Comparison of ENCODE assay signal across 14 mouse cellular contexts in the genomic region with DNA sequence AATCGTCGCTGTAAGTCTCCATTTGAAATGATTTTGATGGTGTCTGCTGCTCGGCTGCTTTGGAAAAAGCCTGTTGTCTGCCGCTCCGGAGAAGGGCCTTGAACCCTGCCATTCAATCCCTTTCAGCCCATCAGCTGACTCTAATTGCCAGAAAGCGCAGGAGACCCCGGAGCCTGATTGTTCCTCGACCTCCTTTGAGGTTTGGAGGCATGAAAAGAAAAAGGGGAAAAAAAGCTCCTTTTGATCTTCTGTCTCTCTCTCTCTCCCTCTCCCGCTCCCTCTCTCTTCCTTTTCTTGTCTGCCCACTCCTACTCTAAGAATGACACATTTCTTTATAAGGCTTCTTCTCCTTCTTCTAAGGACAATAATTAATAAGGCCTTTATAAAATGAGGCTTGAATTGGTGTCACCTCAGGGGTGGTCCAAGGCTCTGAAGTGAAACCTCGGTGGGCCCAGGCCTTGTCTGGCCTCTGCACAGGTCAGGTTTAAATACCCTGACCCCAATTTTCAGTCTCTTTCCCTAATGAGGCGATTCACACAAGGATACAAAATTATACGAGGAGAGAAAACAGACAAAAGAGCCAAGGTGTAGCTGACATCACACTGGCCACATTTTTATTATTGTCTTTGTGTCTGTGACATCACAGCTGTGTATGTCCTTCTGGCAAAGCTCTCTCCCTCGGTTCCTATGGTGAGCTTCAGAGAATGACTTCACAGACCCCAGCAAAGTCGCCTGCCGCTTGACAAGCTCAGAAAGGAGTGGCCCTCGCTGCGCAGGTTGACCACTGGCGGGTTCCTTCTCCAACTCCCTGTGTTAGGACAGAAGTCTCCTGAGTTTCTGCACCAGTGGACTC.
A peak's percentile ranks its signal among the peaks of the same experiment; 100 is the strongest.
DNase-seq lines count a peak whose midpoint lies in the region; ATAC-seq lines count a peak whose summit lies in the region.
"Had no signal": no experiment of that assay in that cellular context is flagged by ENCODE, and none has a peak within 500 bp of the region (broad histone marks: within the 10 kb centered on the region; RNA-seq: fewer than 3 reads in every experiment).

No protein-coding gene starts in this region.

- peak; percentile 83 for ATAC-seq in embryonic facial prominence, embryonic 11.5 days (replicated peaks; ENCODE audit: insufficient number of reproducible peaks, low FRiP score, low TSS enrichment, low read depth)
- peak; percentile 73 for ATAC-seq in hindbrain, embryonic 12.5 days (ENCODE audit: low FRiP score)
- ATAC-seq in midbrain, embryonic 16.5 days: peak; percentile 76

- no peak overlapping the region for H3K4me2 ChIP-seq in embryonic facial prominence, embryonic 11.5 days (ENCODE audit: low read depth, low read length)
- H3K4me2 ChIP-seq in hindbrain, embryonic 12.5 days (replicated peaks): 0 out of 2 replicates have a peak overlapping the region, but pooled peaks have one; percentile 0
- H3K4me2 ChIP-seq in midbrain, embryonic 16.5 days (ENCODE audit: low read length): no peak overlapping the region
- H3K4me2 ChIP-seq: heart, embryonic 12.5 days; limb, embryonic 13.5 days had no signal

- H3K27ac ChIP-seq in embryonic facial prominence, embryonic 11.5 days (replicated peaks; ENCODE audit: low read depth, low read length): no peak overlapping the region
- H3K27ac ChIP-seq in hindbrain, embryonic 12.5 days: no peak overlapping the region
- H3K27ac ChIP-seq in midbrain, embryonic 16.5 days (ENCODE audit: low read length): peak overlapping the region; percentile 20; the same call in 1 of the 2 replicates
- H3K27ac ChIP-seq: limb, embryonic 13.5 days had no signal

- no peaks in the 10 kb centered on the region for H3K27me3 ChIP-seq in embryonic facial prominence, embryonic 11.5 days (ENCODE audit: control insufficient read depth, insufficient read depth, low read length)
- H3K27me3 ChIP-seq in hindbrain, embryonic 12.5 days: peaks cover 14% of the 10 kb centered on the region; the same call in 1 of the 2 replicates
- no peaks in the 10 kb centered on the region for H3K27me3 ChIP-seq in midbrain, embryonic 16.5 days (ENCODE audit: control insufficient read depth, insufficient read depth, low read depth, low read length)
- H3K27me3 ChIP-seq: heart, embryonic 12.5 days had no signal

- H3K4me1 ChIP-seq in embryonic facial prominence, embryonic 11.5 days (ENCODE audit: control insufficient read depth, insufficient read depth, low read length): no peaks in the 10 kb centered on the region
- peaks cover 5% of the 10 kb centered on the region; the same call in 1 of the 2 replicates for H3K4me1 ChIP-seq in hindbrain, embryonic 12.5 days
- H3K4me1 ChIP-seq in midbrain, embryonic 16.5 days (ENCODE audit: control insufficient read depth, insufficient read depth, low read length): peaks cover 8% of the 10 kb centered on the region; the same call in 1 of the 2 replicates
- H3K4me1 ChIP-seq: heart, embryonic 12.5 days had no signal

- no peak overlapping the region for H3K9ac ChIP-seq in embryonic facial prominence, embryonic 11.5 days (replicated peaks; ENCODE audit: low read length)
- H3K9ac ChIP-seq in hindbrain, embryonic 12.5 days: no peak overlapping the region
- no peak overlapping the region for H3K9ac ChIP-seq in midbrain, embryonic 16.5 days (ENCODE audit: low read depth, low read length)
- H3K9ac ChIP-seq: heart, embryonic 12.5 days; limb, embryonic 13.5 days had no signal

- intact Hi-C loops in heart, postnatal 14 days (cut with DNase I): no loop called here

- H3K9me3 ChIP-seq in embryonic facial prominence, embryonic 11.5 days (replicated peaks; ENCODE audit: control insufficient read depth, low read length): no peaks in the 10 kb centered on the region
- no peaks in the 10 kb centered on the region for H3K9me3 ChIP-seq in hindbrain, embryonic 12.5 days (replicated peaks)
- no peaks in the 10 kb centered on the region for H3K9me3 ChIP-seq in midbrain, embryonic 16.5 days (replicated peaks; ENCODE audit: control insufficient read depth, low read length, poor library complexity, severe bottlenecking)
- H3K9me3 ChIP-seq: heart, embryonic 12.5 days; limb, embryonic 13.5 days had no signal

- 27% methylated on average over 18 of the region's 18 CpGs for WGBS in embryonic facial prominence, embryonic 11.5 days
- 12% methylated on average over 18 of the region's 18 CpGs for WGBS in hindbrain, embryonic 12.5 days
- 10% methylated on average over 18 of the region's 18 CpGs for WGBS in midbrain, embryonic 16.5 days

- H3K4me3 ChIP-seq in embryonic facial prominence, embryonic 11.5 days (ENCODE audit: low read depth, low read length): no peak overlapping the region
- H3K4me3 ChIP-seq in hindbrain, embryonic 12.5 days: no peak overlapping the region
- H3K4me3 ChIP-seq in midbrain, embryonic 16.5 days (ENCODE audit: low read depth, low read length): no peak overlapping the region
- H3K4me3 ChIP-seq: heart, embryonic 12.5 days; limb, embryonic 13.5 days had no signal

- DNase-seq in embryo, embryonic 10 days (ENCODE audit: low spot score): peak; percentile 78
- DNase-seq in embryonic facial prominence, embryonic 11.5 days (ENCODE audit: low spot score): peak; percentile 66
- DNase-seq in right cerebral cortex, postnatal 25 days: no peak
- DNase-seq in heart, postnatal 14 days: no peak
- DNase-seq in spleen, adult 18-20 months: no peak
- DNase-seq: cerebellum, adult 11-12 months; gastrocnemius, postnatal 10 days; kidney, adult 18-20 months; kidney, postnatal 4 days; lung, adult 18-20 months had no signal

- no peaks in the 10 kb centered on the region for H3K36me3 ChIP-seq in embryonic facial prominence, embryonic 11.5 days (replicated peaks; ENCODE audit: control insufficient read depth, insufficient read depth, low read depth, low read length)
- no peaks in the 10 kb centered on the region for H3K36me3 ChIP-seq in hindbrain, embryonic 12.5 days
- H3K36me3 ChIP-seq in midbrain, embryonic 16.5 days (ENCODE audit: control insufficient read depth, insufficient read depth, low read length): no peaks in the 10 kb centered on the region
- H3K36me3 ChIP-seq: heart, embryonic 12.5 days; limb, embryonic 13.5 days had no signal

Comparison
In these comparisons a context has a peak if more than half of its experiments do, and no peak if none do; other contexts are left out.
1. DNase-seq: peak in embryo, embryonic 10 days (single experiment) and embryonic facial prominence, embryonic 11.5 days (single experiment); none in right cerebral cortex, postnatal 25 days (single experiment), heart, postnatal 14 days (0 of 2) and spleen, adult 18-20 months (0 of 2).
2. Peak in every context shown above with its lines, with median percentiles within 50 percentile points of each other: ATAC-seq.